Mouse (Mus musculus) R1 (cell line): ENCODE results near the gene Gm3618.
A peak's percentile ranks its signal among the peaks of the same experiment; 100 is the strongest.
"Not testable (repeated sequence)": the region's sequence is repeated elsewhere in the genome, so short reads cannot be mapped to it uniquely, and the experiment has no call there.

Source experiments
- DNase-seq: peaks from one replicate; pipeline ENCODE4 v3.0.0-alpha.2; 2018; ENCODE audit warnings: low read depth, low spot score

Gm3618 gene

GRCm38 (mm10) chr14:6343578-6343977 is at the start of gene Gm3618:
Gene Gm3618, minus strand, starts transcription at chr14:6343678.
- DNase-seq: not testable (repeated sequence)

GRCm38 (mm10) chr14:6390219-6390618 is 46.7 kb upstream of the Gm3618 start, which contains the start of gene Gm16440:
Gene Gm16440, minus strand, starts transcription at chr14:6390319.
- not testable (repeated sequence) for DNase-seq

GRCm38 (mm10) chr14:6304743-6305142 is 38.7 kb downstream of the Gm3618 start, which contains the start of gene Gm21103:
Gene Gm21103, minus strand, starts transcription at chr14:6304843.
- not testable (repeated sequence) for DNase-seq

- DNase-seq: peak; percentile 25
Measured at GRCm38 (mm10) chr14:6286931-6287715, 56.4 kb downstream of the Gm3618 start, which contains the start of gene Gm3411. Gene Gm3411, minus strand, starts transcription at chr14:6287250.
